Mouse (Mus musculus) layer of hippocampus, adult 9-10 months (tissue): Measurements from ENCODE around the gene Plekhg3.

ENCODE experiments used
- DNase-seq: peaks from one replicate; pipeline ENCODE4 v3.0.0; 2022; ENCODE audit warnings: low spot score

Gene Plekhg3

GRCm38 (mm10) chr12:76527245-76527881, 3.3 kb upstream of the Plekhg3 start:
- DNase-seq = no peak

DNA sequence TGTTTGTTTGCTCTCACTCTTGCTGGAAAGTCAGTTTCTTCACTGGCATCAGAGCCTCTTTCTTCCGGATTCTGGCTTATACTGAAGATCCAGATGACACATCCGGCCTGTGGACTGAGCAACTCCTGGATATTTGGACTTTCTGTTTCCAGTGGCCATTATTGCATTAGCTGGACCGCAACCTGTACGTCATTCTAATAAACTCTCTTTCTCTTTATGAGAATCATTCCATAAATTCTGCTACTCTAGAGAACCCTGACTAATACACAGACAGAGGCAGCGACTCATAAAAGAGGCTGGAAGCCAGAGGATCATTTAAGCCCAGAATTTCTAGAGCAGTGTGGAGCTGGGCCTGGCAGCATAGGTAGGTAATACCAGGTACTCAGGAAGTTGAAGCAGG, 1.9 kb upstream of the Plekhg3 start:
- no peak for DNase-seq

DNA sequence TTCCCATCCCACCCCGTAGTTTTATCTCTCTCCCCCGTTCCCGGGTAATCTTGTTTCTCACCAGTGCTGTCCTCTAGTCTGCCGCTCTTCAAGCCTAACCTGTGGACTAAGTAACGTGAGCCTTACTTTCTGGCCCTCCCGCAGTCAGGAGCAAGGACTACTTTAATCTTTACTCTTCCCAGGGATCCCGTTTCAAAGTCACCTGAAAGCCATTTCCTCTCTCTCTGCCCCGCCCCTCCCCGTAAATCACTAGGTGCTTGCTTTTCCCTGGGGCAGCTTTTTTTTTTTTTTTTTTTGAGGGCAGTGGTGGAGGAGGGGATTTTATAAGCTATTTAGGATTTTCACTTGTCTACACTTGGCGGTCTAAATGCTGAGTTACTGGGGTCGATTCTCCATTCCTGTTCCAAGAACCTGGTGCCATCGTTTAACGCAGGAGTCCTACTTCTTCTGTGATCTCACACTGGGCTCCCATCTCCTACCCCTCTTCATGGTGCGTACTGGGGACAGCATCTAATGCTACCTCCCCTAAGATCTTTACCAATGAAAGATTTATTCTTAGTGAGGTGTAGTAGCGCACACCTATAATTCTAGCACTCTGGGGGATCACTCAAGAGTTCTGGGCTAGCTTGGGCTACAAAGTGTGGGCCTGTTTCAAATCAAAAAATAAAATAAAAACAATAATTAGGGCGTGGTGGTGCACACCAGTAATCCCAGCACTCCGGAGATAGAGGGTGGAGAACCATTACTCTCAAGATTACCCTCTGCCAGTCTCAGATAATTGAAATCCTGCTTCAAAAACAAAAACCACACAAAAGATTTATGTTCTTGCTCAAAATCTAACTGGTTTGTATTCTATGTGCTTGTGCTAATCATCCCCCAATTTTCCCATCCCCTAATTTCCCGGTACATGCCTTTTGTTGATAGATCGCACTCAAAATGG, 1.6 kb downstream of the Plekhg3 start:
- no peak for DNase-seq

GRCm38 (mm10) chr12:76532926-76533376, 2.3 kb downstream of the Plekhg3 start:
- DNase-seq = no peak

- DNase-seq = no peak
These were observed 2.9 kb downstream of the Plekhg3 start for GRCm38 (mm10) chr12:76533377-76534222.

DNA sequence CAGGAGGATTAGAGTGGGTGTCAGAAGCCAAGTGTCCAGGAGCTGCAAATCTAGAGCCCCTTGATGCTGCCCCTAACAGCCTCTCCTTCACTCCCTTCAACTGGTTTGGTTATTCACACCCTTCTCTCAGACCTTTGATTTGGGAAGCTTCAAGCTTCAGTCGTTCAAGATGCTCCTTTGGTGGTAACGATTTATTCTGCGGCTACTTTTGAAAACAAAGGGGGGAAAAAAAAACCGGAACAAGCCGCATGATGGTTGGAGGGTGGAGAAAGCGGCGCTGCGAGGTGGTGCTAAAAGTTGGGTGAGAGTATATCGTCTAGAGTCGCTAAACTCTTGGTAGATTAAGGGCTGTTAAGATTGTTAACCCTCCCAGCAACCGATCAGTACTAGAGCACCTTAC, 3.5 kb downstream of the Plekhg3 start:
- no peak for DNase-seq

GRCm38 (mm10) chr12:76534641-76535283, 4.1 kb downstream of the Plekhg3 start:
- DNase-seq = no peak

DNA sequence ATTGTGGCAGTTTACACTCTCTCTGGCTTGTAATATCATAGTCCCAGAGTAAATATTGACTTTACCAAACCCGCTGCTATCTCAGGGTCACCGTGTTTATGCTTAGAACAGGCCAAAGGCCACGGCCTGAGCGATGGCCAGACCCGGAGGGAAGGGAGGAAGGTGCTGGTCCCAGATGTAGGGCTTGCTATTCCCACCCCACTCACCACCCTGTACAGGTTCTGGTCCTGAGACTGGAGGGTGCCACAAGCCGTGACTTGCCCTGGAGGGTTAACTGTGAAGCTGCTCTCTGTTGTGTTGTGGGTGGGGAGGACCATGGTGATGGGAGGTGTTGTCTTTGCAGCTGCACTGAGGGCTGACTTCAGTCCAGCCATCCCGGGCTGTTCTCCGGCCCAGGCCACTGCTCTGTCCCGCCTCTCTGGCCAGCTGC, 4.8 kb downstream of the Plekhg3 start:
- DNase-seq = no peak

DNA sequence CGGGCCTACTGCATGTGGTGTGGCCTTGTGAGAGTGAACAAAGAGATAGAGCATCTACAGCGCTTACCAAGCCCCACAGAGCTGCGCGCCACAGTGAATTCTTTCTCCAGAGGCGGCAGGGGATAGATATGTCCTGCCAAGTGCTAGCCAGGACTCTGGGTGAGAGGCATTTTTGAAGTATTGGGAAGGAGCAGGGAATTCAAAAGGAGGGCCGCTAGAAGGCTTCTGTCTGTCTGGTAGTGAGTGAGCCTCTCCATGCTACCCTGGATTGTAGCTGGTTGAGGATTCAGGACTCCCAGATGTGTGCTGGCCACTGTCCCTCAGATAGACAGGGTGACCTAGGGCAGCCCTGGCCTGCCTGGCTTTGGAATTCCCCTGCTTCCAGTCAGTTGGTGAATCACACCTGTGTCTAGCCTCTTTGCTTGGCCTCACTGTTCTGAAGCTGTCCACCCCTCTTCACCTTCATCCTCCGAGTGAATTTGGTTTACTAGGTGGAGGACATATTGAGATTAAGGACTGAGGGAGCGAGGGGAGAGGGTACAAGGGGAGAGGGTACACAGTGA, 6.0 kb downstream of the Plekhg3 start:
- DNase-seq = no peak

DNA sequence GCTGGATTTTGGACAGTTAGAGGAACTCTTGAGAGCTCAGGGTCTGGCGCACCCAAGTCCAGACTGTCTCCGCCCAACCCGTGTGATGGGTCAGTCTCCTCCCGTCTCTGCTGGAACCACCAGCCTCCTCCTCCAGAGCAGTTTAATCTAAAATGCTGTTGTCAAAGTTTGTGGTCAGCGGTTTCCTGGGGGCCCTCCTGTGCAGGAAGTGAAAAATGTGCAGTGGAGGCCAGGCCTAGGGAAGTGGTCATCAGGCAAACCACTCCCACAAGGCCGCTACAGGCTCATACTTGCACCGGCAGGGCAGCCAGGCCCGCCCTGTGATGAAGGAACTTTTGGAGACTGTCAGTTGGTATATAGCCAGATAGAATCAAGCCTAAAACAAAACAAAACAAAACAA, 6.7 kb downstream of the Plekhg3 start:
- DNase-seq = no peak

- DNase-seq = no peak
These were observed 9.5 kb downstream of the Plekhg3 start for GRCm38 (mm10) chr12:76540169-76540568.

DNA sequence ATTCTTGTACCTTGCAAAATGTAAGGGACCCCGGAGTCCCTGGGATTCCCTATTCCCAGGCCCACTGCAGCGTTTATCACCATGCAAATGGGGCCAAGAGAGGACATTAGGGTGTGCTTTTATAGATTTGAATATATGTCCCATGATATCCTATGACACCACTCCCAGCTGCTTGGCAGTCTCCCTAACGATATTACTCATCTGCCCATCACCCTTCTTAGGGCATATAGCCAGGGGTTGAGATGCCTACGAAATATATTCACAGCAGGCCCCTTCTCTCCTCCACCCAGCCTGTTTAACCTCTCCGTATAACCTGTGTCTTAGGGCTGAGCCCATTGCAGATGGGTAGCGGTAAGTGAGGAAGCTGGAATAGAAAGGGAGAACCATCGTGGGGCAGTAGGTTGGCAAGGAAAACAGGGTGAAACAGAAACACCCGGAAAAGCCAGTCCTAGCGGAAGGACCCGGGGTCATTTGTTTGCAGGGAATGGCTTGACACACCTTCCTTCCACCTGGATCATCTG, 10.1 kb downstream of the Plekhg3 start:
- no peak for DNase-seq

DNA sequence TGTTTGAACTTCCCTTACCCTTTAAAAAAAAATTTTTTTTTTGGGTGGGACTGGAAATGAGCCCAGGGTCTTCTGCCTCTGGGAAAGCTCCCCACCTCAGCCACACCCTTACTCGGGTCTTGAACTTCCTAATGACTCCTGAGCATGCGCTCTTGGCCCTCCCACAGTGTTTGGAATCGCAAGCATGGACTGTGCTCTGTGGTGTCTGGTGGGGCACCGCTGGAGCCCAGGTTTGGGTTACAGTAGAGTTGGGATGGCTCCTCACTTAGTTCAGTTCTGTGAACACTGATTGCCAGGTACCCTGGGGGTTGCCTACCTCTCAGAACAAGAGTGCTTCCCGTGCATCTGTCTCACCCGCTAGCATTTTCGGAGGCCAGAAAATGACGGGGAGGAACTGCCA, 10.8 kb downstream of the Plekhg3 start:
- no peak for DNase-seq

DNA sequence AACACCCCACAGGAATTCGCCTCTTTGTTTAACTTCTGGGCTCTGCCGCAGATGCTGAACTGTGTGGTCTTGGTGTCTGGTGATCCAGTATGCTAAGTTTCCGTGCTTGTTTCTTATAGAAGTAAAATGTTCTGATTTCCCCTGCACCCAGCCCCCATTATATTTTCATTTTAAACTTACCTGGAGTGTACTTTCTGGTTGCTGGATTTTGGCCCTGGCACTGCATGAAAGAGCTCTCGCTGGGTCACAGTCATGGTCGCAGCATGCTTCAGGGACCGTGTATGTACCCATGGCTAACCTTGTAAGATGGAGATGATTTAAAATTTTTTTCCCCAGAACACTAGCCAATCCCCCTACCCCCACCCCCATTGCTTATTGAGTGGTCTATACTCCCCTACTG, 11.2 kb downstream of the Plekhg3 start:
- no peak for DNase-seq

- no peak for DNase-seq
These were observed 15.2 kb downstream of the Plekhg3 start for GRCm38 (mm10) chr12:76545786-76546370.

DNA sequence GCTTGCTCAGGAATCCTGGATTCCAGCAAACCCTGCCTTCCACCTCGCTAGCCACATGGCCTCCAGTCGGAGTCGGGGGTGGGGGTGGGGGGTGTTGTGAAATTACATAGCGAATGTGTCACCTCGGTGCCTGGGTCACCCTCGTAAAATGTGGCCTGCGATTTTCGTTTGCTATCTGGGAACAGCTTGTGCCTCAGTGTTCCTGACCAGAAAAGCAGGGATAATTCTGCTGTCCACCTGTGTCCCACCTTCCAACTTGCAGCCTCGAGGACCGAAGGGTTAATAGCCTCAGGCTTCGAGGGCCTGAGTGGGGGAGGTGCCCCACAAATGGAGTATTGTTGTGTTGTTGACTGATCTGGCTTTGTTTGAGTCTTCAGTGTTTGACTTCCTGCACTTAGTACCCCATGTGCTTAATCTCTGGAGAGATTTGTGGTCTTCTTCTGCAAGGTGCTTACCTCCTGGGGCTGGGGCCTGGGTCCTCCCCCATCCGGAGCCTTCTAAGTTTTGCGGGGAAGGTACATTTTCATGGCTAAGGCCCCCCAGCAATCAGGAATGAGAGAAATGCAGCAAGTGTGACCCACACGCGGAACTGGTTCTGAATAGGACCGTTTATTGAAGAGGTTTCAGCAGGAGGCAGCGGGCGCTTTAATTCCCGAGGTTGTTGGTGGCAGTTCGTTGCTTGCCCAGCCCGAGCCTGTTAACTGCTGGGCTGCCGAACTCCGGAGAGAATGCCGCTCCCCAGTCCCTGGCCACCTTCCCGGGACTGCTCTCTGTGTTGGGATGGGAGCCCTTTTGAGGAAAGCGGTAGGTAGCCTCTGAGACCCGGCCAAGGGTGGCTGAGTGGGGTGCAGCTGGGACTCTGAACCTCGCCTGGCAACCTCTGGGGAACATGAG, 15.9 kb downstream of the Plekhg3 start:
- no peak for DNase-seq

DNA sequence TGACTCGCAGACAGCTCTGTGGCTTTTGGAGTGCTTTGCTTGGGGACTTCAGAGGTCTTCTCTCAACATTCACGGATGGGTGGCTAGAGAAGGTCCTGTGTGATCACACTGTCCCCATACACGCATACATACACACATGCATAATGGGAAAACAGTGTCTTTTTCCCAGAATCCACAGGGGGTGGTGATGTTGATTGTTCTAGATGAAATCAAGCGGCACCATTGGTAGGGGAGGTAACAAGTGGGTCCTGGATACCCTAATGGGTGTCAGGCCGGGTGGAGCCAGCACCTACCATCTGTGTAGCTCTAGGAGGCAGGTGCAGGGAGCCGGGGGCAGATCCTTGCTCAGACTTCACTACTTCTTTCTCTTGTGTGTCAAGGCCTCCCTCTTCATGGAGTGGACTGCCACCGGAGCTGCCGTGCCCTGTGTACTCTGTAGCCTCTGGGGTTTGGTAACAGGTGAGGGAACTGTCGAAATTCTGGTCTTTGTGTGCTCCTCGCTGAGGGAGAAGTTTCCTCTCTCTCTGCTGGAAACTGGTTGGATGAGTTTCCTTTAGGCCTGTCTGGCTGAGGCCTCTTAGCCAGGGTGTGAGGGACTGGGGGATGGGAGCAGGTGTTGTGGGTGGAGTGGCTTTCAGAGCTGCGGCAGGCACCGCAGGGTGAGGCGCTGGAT, 16.9 kb downstream of the Plekhg3 start:
- DNase-seq = no peak

DNA sequence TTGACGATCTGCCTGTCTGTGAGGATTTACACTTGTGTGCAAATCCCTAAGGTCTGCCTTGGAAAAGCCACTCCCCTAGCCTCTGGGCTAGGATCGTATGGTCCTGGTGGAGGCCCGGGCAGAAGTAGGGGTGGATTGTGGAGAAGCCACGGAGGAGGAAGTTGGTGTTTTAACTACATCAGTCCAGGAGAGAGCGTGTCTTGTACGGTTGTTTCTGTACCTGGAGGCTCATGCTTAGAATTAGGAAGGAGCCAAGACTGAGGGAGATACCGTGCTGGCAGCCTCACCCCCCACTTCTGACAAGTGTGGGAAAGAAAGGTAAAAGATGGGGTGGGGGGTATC, 17.4 kb downstream of the Plekhg3 start:
- no peak for DNase-seq

DNA sequence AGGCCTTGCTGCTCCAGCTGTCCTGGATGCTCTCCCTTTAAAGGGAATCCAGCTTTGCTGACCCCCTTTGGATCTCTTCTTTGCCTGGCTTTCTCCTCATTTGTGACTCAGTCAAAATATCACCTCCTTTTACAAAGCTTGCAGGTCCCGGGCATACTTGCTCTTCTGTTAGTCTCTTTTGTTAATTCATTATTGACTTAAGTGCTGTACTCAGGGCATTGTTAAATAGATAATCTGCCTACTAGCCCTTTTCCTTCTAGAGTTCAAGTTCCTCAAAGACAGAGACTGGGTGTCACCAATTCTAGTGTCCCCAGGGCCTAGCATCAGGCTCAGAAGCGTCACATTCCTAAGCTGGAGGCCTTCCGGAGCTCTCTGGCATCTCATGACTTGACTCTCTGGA, 18.5 kb downstream of the Plekhg3 start:
- no peak for DNase-seq
